Mouse (Mus musculus) liver, embryonic 14.5 days (tissue): ENCODE data around the gene Fam129a.

ENCODE experiments used
- CTCF ChIP-seq: IDR thresholded peaks from 2 replicates; pipeline ENCODE4 v1.5.1; 2016; ENCODE audit warnings: antibody characterized with exemption, low read depth, control low read depth
- EP300 ChIP-seq: IDR thresholded peaks from 2 replicates; pipeline ENCODE4 v1.6.1; 2016; ENCODE audit warnings: antibody characterized with exemption, low read depth

GRCm38 (mm10) chr1:151705723-151706396 is 134.9 kb downstream of the Fam129a start:
- TF ChIP-seq EP300: no peak
- peak; percentile 94 for TF ChIP-seq CTCF
